Mouse (Mus musculus): ENCODE measurements at regions not wholly inside any gene's neighbourhood (a gene's known extent, or its start where the extent isn't known, plus 50 kb on each side); places are given as distances from the start of the nearest gene placed in this dataset.
A peak's percentile ranks its signal among the peaks of the same experiment; 100 is the strongest.

DNA sequence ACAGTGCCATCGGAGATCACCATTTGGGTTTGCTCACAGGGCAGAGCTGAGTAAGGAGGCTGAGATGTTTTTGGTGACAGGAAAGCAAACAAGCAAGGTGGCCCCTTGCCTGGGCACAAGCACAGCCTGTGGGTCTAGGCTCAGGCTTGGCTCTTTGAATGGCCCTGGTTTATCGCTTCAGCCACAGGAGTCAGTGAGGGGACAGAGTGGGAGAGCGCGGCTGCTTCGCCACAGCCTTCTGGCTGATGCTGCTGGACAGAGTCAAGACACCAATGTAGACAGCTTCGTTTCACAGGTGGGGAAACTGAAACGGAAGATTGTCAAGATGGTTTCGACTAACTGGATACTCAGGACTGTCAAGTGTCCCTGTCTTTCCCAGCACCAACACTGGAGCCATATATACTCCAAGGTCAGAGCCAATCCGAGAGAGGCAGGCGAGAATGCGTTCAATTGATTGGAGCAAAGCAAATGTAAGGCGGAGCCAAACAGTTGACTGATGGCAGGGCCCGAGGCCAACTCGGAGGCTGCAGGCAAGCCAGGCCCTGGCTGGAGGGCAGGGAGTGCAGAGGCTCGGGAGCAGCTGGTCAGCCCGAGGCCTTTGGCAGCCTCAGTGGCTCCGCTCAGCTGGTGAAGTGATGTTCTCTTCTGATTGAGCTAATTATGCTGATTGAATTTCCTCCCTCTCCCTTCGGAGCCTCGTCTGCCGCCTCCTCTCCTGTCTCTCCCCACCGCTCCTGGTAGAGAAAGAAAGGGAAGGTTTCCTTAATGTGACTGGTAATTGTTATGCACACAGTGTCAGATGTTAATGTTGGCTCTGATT is 154.7 kb upstream of the Zc3h12a start:
- Histone ChIP-seq H3K27ac (ENCODE audit: insufficient read depth, low read length) (no peak overlapping the region), H3K4me1 (ENCODE audit: control insufficient read depth, insufficient read depth, low read length) (no peaks in the 10 kb centered on the region), H3K4me3 (ENCODE audit: insufficient read depth, low read length) (no peak overlapping the region)
- TF ChIP-seq CTCF (IDR thresholded peaks at IDR 0.05; ENCODE audit: extremely low read depth, insufficient read depth, low read length) (no peak), POLR2A (IDR thresholded peaks at IDR 0.05; ENCODE audit: extremely low read depth, insufficient read depth, low read length) (peak; percentile 35; the same call in 1 of the 2 replicates)

DNA sequence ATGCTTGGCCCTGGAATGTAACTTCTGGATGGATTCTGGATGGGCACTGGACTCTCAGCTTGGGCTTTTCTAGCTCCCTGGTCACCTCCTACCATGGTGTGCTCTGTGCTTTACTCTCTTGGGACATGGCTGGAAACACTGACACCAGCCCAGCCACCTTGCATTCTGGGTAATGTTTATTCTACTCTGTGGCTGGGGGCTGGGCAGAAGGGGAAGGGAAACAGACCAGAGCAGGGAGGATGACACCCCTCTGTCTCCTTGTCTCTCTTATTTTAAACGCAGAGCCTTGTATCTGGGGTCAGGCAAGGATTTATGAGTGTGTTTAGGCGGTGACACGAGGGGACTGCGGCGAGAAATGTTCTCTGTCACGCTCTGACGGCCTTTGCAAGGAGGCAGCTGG is 151.5 kb upstream of the Zc3h12a start:
- Histone ChIP-seq H3K27ac (ENCODE audit: insufficient read depth, low read length) (no peak overlapping the region), H3K4me3 (ENCODE audit: insufficient read depth, low read length) (no peak overlapping the region), H3K4me1 (ENCODE audit: control insufficient read depth, insufficient read depth, low read length) (no peaks in the 10 kb centered on the region)
- TF ChIP-seq CTCF (IDR thresholded peaks at IDR 0.05; ENCODE audit: extremely low read depth, insufficient read depth, low read length) (no peak), POLR2A (IDR thresholded peaks at IDR 0.05; ENCODE audit: extremely low read depth, insufficient read depth, low read length) (no peak)

DNA sequence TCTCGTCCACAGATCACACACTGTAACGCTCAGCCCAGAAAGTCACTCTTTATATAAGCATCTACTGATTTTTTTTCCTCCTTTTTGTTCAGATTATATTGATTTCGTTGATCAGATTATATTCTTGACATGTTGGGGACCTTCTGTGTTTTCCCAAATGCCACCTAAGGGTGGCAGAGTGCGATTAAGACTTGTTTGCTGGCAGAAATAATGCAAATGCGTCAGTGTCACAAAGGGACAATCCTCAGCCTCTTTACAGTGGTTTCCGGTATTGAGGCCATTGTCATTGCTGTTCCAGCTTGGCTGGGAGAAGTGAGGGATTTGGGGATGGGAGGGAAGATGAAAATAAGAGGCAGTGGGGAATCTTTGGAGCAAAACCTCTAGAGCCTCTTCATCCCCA is 149.2 kb upstream of the Zc3h12a start:
- Histone ChIP-seq H3K4me3 (ENCODE audit: insufficient read depth, low read length) (no peak overlapping the region), H3K4me1 (ENCODE audit: control insufficient read depth, insufficient read depth, low read length) (no peaks in the 10 kb centered on the region), H3K27ac (ENCODE audit: insufficient read depth, low read length) (no peak overlapping the region)
- no peak for TF ChIP-seq CTCF (IDR thresholded peaks at IDR 0.05; ENCODE audit: extremely low read depth, insufficient read depth, low read length)
- no peak for TF ChIP-seq POLR2A (IDR thresholded peaks at IDR 0.05; ENCODE audit: extremely low read depth, insufficient read depth, low read length)

DNA sequence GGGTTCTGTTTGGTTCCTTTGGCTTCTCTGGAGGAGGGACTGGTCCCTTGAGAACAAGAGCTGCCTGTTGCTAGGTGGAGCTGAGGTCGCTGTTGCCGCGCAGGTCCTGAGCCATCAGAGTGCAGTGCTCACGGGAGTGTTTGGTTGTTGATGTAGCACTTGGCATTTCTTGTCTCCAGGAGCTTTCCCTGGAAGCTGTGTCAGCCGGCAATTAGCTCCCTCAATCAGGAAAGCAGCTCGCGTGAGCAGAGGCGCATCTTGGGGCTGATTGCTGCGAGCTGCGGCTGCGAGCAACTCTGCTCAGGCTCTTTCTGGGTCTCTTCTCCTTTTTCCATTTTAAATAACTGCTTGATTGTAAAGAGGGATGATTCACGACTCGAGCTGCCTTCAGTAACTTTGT is 147.6 kb upstream of the Zc3h12a start:
- Histone ChIP-seq H3K4me3 (ENCODE audit: insufficient read depth, low read length) (no peak overlapping the region), H3K4me1 (ENCODE audit: control insufficient read depth, insufficient read depth, low read length) (no peaks in the 10 kb centered on the region), H3K27ac (ENCODE audit: insufficient read depth, low read length) (no peak overlapping the region)
- no peak for TF ChIP-seq POLR2A (IDR thresholded peaks at IDR 0.05; ENCODE audit: extremely low read depth, insufficient read depth, low read length)

DNA sequence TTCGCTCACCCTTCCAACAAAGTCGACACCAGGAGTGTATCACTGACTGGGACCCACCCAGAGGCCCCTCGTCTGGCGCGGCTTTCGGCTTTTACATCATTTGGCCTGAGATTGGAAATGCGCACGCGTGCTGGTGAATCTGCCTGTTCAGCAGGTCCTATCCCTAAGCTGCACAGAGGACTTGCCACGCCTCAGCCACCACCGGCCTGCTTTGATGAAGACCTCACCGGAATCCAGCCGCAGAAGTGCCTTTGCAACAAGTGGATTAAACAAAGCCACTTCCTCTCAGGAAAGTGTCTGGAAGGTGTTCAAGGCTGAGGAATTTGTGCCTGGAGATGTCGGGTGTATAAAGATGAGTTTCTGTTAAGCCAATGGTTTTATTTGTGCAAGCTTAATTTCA is 143.3 kb upstream of the Zc3h12a start:
- no peak overlapping the region for H3K27ac ChIP-seq (ENCODE audit: insufficient read depth, low read length)
- H3K4me3 ChIP-seq (ENCODE audit: insufficient read depth, low read length) = no peak overlapping the region
- TF ChIP-seq POLR2A (IDR thresholded peaks at IDR 0.05; ENCODE audit: extremely low read depth, insufficient read depth, low read length) = no peak
- no peak for TF ChIP-seq CTCF (IDR thresholded peaks at IDR 0.05; ENCODE audit: extremely low read depth, insufficient read depth, low read length)
- no peaks in the 10 kb centered on the region for H3K4me1 ChIP-seq (ENCODE audit: control insufficient read depth, insufficient read depth, low read length)

DNA sequence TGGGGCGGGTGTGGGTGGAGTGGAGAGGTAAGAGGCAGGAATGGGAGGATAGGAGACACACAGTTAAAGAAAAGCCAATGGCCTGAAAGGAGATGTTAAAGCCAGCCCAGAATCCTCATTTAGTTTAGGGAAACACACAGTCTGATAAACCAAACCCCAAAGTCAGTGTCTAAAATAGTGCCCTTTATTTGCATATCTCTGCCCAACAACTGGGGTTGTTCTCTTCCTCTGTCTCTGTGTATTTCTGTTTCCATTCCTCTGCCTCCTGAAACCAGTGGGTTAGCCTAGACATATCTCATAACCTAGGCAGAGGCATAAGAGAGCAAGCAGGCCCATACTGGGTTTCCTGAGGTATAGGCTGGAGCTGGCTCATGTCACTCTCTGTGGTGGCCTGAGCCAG is 138.6 kb upstream of the Zc3h12a start:
- Histone ChIP-seq H3K27ac (ENCODE audit: insufficient read depth, low read length) (no peak overlapping the region), H3K4me1 (ENCODE audit: control insufficient read depth, insufficient read depth, low read length) (no peaks in the 10 kb centered on the region), H3K4me3 (ENCODE audit: insufficient read depth, low read length) (no peak overlapping the region)
- no peak for TF ChIP-seq CTCF (IDR thresholded peaks at IDR 0.05; ENCODE audit: extremely low read depth, insufficient read depth, low read length)
- no peak for TF ChIP-seq POLR2A (IDR thresholded peaks at IDR 0.05; ENCODE audit: extremely low read depth, insufficient read depth, low read length)

DNA sequence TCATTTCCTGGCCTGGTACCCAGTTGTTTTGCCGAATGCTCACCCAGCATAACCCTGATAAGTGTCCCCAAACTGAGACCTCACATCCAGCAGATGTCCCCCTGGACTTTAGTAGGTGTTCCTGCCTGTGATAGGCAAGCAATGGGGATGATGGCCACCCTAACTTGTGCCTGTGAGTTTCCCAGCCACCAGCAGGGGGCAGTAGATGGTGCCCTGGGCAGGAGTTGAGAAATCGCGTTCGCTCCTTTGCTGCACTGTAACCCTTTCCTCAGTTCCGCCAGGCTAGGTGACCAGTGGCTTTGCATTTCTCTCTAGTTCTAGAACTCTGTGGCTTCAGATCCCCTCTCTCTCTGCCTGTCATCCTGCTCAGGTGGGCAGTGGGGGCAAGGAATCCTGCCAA is 137.9 kb upstream of the Zc3h12a start:
- H3K4me3 ChIP-seq (ENCODE audit: insufficient read depth, low read length) = no peak overlapping the region
- TF ChIP-seq CTCF (IDR thresholded peaks at IDR 0.05; ENCODE audit: extremely low read depth, insufficient read depth, low read length) (peak; percentile 60), POLR2A (IDR thresholded peaks at IDR 0.05; ENCODE audit: extremely low read depth, insufficient read depth, low read length) (no peak)
- H3K4me1 ChIP-seq (ENCODE audit: control insufficient read depth, insufficient read depth, low read length) = 0 out of 2 replicates have a peak, but pooled peaks cover 1% of the 10 kb centered on the region
- H3K27ac ChIP-seq (ENCODE audit: insufficient read depth, low read length) = no peak overlapping the region

DNA sequence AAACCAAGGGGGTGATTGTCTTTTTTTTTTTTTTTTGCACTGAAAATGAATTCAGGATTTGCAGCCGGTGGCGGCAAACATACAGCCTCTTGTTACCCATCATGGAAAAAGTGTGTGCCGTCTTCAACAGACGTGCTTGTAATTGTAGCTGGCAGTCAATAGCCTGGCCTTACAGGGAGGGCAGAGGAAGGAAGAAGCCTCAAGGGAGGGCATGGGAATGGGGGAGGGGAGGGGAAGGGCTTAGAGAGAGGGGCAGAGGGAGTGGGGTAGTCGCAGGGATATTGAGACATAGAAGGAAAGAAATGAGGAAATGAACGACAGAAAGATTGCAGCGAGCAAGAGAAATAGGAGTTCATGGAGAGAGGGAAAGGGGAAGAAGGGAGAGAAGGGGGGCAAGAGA is 137.4 kb upstream of the Zc3h12a start:
- TF ChIP-seq POLR2A (IDR thresholded peaks at IDR 0.05; ENCODE audit: extremely low read depth, insufficient read depth, low read length) (no peak), CTCF (IDR thresholded peaks at IDR 0.05; ENCODE audit: extremely low read depth, insufficient read depth, low read length) (no peak)
- Histone ChIP-seq H3K4me1 (ENCODE audit: control insufficient read depth, insufficient read depth, low read length) (0 out of 2 replicates have a peak, but pooled peaks cover 1% of the 10 kb centered on the region), H3K4me3 (ENCODE audit: insufficient read depth, low read length) (no peak overlapping the region), H3K27ac (ENCODE audit: insufficient read depth, low read length) (no peak overlapping the region)

DNA sequence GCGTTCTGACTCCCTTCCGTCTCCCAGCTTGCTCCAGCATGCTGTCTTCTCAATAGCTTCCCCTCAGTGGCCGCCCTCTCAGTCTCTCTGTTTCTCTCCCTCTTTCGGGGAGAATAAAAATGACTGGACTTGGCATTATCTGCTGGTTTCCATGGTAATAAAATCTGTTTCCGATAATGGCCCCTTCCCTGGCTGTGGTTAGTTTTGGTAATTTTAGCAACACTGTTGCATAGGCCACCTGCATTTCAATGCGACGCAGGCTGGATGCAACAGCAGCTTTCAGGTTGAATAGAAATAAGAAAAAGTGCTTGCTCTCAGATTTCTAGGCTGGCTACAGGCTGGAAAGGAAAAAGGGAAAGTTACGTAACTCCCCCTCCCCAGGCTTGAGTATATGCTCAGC is 133.9 kb upstream of the Zc3h12a start:
- Histone ChIP-seq H3K4me1 (ENCODE audit: control insufficient read depth, insufficient read depth, low read length) (peaks cover 1% of the 10 kb centered on the region; the same call in 1 of the 2 replicates), H3K27ac (ENCODE audit: insufficient read depth, low read length) (no peak overlapping the region), H3K4me3 (ENCODE audit: insufficient read depth, low read length) (no peak overlapping the region)
- TF ChIP-seq CTCF (IDR thresholded peaks at IDR 0.05; ENCODE audit: extremely low read depth, insufficient read depth, low read length) = no peak

DNA sequence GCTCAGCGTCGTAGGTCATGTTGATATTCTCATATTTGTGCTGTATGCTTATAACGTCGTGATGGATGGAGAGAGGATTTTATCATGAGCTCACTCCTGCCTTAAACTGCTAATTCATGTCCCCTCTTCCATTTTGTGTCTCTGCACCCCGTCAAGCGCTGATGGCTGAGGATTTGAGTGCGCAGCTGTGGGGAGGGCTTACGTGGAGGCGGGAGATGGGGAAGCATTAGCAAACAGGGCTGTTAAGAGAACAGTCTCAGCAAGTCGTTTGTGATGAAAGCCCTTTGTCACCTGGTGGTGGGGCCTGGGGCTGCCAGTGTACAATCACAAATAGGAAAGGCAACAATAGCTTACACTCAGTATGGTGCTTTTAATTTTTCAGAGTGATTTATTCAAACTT is 131.7 kb upstream of the Zc3h12a start:
- H3K4me3 ChIP-seq (ENCODE audit: insufficient read depth, low read length) = no peak overlapping the region
- TF ChIP-seq POLR2A (IDR thresholded peaks at IDR 0.05; ENCODE audit: extremely low read depth, insufficient read depth, low read length) (no peak), CTCF (IDR thresholded peaks at IDR 0.05; ENCODE audit: extremely low read depth, insufficient read depth, low read length) (no peak)
- H3K4me1 ChIP-seq (ENCODE audit: control insufficient read depth, insufficient read depth, low read length) = peaks cover 1% of the 10 kb centered on the region; the same call in 1 of the 2 replicates
- H3K27ac ChIP-seq (ENCODE audit: insufficient read depth, low read length) = no peak overlapping the region

Measured in cortical plate, adult 2 months (tissue).